ENCODE assay signal across 8 mouse cellular contexts in the genomic region with DNA sequence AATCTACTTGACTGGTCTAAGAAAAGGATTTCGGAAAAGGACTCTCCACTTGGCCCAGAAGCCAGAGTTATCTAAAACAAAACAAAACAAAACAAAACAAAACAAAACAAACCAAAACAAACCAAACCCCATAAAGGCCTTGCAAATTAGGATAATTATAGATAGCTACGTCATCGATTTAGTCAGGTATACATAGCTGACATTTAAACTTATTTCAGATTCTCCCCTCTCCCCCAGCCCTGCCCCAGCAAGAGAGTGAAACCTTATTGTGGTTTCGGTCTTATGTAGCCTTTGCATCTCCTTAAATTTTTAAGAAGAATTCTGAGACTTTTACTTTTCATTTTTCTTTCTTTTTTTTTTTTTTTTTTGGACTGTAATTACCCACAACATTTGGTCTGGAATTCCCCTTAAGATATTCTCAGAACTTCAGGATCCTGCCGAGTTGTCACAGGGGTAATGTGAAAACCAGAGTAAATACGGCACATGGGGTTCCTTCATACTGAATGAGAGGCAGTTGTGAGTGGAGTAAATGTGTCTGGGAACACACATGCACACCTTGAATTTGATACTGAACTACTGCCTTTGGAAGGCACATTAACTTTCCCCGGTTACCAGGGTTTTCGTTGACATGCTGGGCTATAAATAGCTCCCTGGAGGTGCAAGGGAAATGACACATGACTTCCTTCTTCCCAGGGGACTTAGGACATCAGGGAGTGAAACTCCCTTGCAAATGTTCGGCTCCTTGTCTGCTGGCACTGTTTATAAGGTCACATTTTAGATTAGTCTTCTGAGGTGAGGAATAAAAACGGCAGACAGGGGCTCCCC.
DNase-seq lines count a peak whose midpoint lies in the region; ATAC-seq and TF ChIP-seq lines count a peak whose summit lies in the region.

No protein-coding gene starts in this region.

- no peak for TF ChIP-seq CTCF in heart, postnatal 0 days (IDR thresholded peaks at IDR 0.05; ENCODE audit: low read depth)

- no peak overlapping the region for H3K4me3 ChIP-seq in heart, postnatal 0 days (ENCODE audit: low read depth, low read length)
- H3K4me3 ChIP-seq in liver, embryonic 12.5 days = no peak overlapping the region
- H3K4me3 ChIP-seq in stomach, embryonic 15.5 days (replicated peaks) = no peak overlapping the region

- H3K4me2 ChIP-seq in heart, postnatal 0 days (ENCODE audit: low read depth, low read length) = peak overlapping the region; percentile 12
- H3K4me2 ChIP-seq in liver, embryonic 12.5 days = peak overlapping the region; percentile 32
- peak overlapping the region; percentile 19; the same call in 1 of the 2 replicates for H3K4me2 ChIP-seq in stomach, embryonic 15.5 days

- no peaks in the 10 kb centered on the region for H3K36me3 ChIP-seq in heart, postnatal 0 days (replicated peaks; ENCODE audit: control insufficient read depth, insufficient read depth, low read length)
- no peaks in the 10 kb centered on the region for H3K36me3 ChIP-seq in liver, embryonic 12.5 days
- no peaks in the 10 kb centered on the region for H3K36me3 ChIP-seq in stomach, embryonic 15.5 days

- H3K27ac ChIP-seq in heart, postnatal 0 days (ENCODE audit: low read depth) = peak overlapping the region; percentile 64
- no peak overlapping the region for H3K27ac ChIP-seq in liver, embryonic 12.5 days
- peak overlapping the region; percentile 21; the same call in 1 of the 2 replicates for H3K27ac ChIP-seq in stomach, embryonic 15.5 days

- peaks cover 19% of the 10 kb centered on the region; the same call in 1 of the 2 replicates for H3K4me1 ChIP-seq in heart, postnatal 0 days (ENCODE audit: control insufficient read depth, insufficient read depth)
- peaks cover 14% of the 10 kb centered on the region for H3K4me1 ChIP-seq in liver, embryonic 12.5 days
- no peaks in the 10 kb centered on the region for H3K4me1 ChIP-seq in stomach, embryonic 15.5 days

- H3K9ac ChIP-seq in heart, postnatal 0 days (replicated peaks; ENCODE audit: low read depth, low read length) = no peak overlapping the region
- H3K9ac ChIP-seq in liver, embryonic 12.5 days = no peak overlapping the region
- H3K9ac ChIP-seq in stomach, embryonic 15.5 days = no peak overlapping the region

- ATAC-seq in activated CD4-positive, CD25-positive, alpha-beta regulatory T cell, adult 4 months = peak; percentile 69
- peak; percentile 80 for ATAC-seq in heart, postnatal 0 days (ENCODE audit: insufficient read depth, low read depth)
- no peak for ATAC-seq in liver, embryonic 12.5 days
- ATAC-seq in stomach, embryonic 15.5 days (ENCODE audit: insufficient read depth, low FRiP score, low read depth) = peak; percentile 31; the same call in 1 of the 2 replicates

- 26% methylated on average over 10 of the region's 10 CpGs for WGBS in heart, postnatal 0 days
- 31% methylated on average over 10 of the region's 10 CpGs for whole genome bisulfite sequencing in liver, embryonic 12.5 days (ENCODE audit: insufficient replicate concordance)
- WGBS in stomach, embryonic 15.5 days = 43% methylated on average over 10 of the region's 10 CpGs

- DNase-seq in adrenal gland, adult (ENCODE audit: inconsistent age in 2 of 2, low spot score in 1 of 2) = peak; percentile 36 to 79
- no peak for DNase-seq in adrenal gland, postnatal 4 days (ENCODE audit: low spot score in 2 of 2)
- DNase-seq in heart, postnatal 0 days (ENCODE audit: low spot score) = peak; percentile 86
- no peak for DNase-seq in layer of hippocampus, adult 11-12 months (ENCODE audit: low spot score)
- no peak for DNase-seq in urinary bladder, adult 2 months (ENCODE audit: low spot score)

- peak; percentile 66; the same call in 1 of the 2 replicates for TF ChIP-seq EP300 in heart, postnatal 0 days (IDR thresholded peaks at IDR 0.05; ENCODE audit: low read depth)

- H3K27me3 ChIP-seq in heart, postnatal 0 days (ENCODE audit: control insufficient read depth, insufficient read depth, low read length) = no peaks in the 10 kb centered on the region
- peaks cover 8% of the 10 kb centered on the region; the same call in 1 of the 2 replicates for H3K27me3 ChIP-seq in liver, embryonic 12.5 days (replicated peaks)
- no peaks in the 10 kb centered on the region for H3K27me3 ChIP-seq in stomach, embryonic 15.5 days (replicated peaks)

- no peaks in the 10 kb centered on the region for H3K9me3 ChIP-seq in heart, postnatal 0 days (replicated peaks; ENCODE audit: control insufficient read depth, low read length)
- no peaks in the 10 kb centered on the region for H3K9me3 ChIP-seq in liver, embryonic 12.5 days (replicated peaks)
- no peaks in the 10 kb centered on the region for H3K9me3 ChIP-seq in stomach, embryonic 15.5 days

Comparison
In these comparisons a context has a peak if more than half of its experiments do, and no peak if none do; other contexts are left out.
1. DNase-seq: peak in adrenal gland, adult (2 of 2) and heart, postnatal 0 days (single experiment); none in adrenal gland, postnatal 4 days (0 of 2), layer of hippocampus, adult 11-12 months (single experiment) and urinary bladder, adult 2 months (single experiment).
2. Peak in every context shown above with its lines, with median percentiles within 50 percentile points of each other: H3K4me2 ChIP-seq.